Mouse (Mus musculus): ENCODE results near the gene Zfp618.

Zfp618 gene

DNA sequence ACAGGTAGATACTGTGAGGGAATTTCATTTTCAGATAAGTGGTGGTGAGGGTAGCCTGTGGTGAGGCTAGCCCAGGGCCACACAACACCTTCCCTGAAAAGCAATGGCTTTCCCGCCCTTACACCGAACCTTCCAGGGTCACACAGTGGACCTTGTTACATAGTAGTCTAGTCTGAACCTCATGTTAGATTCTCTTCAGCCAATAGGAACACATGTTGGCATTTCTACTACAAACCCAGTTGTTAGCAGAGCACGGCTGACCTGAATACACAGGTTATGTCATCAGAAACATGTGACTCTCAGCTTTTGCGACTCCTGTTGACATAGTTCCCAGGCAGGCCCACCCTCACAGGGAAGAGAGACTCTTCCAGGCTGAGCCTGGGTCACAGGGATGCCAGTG, 33.9 kb downstream of the Zfp618 start:
- no peak for DNase-seq

DNA sequence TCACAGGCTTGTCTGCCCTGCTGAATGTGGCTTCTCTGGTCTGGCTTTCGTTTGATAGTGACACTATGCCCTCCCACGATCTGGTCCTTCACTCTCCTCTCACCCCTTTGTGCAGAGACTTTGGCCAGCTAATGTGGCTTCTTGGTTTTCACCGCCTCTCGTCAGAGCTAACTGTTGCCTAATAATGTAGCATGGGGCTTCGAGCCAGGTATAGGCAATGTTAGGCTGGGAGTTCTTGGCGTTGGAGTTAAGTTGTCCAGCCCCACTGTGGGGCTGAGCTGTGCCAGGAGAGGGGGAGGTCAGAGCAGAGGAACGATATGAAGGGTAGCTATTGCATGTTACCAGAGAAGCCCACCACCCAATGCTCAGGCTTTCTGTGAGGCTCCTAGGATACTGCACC, 34.5 kb downstream of the Zfp618 start:
- no peak for DNase-seq

DNA sequence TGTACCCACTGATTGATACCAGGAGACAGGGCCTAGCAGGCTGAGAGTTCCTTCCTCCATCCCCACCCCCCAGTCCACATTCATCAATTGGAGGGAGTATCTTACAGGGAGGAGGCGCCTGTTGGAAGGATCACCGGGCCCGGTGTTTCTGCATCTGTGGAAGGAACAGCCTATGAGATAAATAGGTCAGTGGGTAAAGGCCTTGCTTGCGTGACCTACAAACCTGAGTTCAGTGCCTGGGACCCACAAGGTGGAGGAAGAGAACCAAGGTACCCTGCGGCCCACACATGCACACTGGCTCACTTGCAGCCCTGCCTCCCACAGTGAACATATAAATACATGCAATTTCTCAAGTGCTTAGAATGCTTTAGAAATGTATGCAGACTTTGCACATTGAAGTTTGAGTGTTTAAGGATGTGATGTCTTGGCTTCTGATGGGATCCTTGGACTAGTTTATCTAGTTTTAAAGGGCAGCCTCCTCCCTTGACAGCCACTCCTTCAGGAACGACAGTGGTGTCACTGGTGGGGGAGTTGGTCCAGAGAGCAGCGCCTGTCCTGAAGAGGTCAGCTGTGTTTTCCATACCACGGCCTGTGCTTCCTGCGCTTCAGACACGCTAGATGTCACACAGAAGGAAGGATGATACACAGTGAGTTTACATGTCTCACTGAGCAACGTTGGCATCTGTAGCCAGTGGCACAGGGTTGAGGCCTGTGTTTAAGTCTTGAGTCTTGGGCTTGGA, 35.1 kb downstream of the Zfp618 start:
- DNase-seq: no peak

DNA sequence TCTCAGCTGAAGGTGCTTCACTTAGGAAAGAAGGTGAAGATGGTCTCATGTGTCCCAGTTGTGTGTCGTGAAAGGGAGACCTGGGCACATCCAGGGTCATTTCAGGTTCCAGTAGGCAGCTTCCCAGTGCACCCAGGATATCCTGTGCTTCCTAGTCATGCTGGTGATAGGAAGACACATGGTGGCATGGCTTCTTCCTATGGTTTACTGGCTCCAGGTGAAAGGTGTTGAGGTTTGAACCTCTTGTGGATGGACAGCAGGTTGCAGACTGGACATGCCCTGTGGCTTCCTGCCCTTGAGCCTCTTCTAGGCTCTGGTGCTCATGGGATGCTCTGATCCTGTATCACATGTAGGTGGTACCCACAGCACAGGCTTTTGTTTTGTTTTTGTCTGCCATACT, 37.0 kb downstream of the Zfp618 start:
- DNase-seq: no peak

DNA sequence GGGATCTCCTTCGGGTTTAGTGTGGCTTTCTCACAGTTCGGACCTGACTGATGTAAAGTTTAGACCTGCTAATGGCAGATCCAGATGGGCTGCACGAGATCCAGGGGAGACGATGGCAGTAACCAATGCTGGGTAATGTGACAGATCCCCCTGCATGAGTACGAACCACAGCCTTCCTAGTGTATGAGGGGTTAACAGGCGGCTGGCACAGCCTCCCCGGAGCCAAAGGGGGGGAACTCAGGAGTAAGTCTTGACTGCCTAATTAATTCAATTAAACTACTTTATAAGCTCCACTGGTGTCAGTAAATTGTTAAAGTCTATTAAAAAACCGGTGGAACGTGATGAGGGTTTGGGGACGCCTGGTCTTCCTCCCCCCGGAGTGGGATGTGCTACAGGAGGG, 39.1 kb downstream of the Zfp618 start:
- DNase-seq: no peak

DNA sequence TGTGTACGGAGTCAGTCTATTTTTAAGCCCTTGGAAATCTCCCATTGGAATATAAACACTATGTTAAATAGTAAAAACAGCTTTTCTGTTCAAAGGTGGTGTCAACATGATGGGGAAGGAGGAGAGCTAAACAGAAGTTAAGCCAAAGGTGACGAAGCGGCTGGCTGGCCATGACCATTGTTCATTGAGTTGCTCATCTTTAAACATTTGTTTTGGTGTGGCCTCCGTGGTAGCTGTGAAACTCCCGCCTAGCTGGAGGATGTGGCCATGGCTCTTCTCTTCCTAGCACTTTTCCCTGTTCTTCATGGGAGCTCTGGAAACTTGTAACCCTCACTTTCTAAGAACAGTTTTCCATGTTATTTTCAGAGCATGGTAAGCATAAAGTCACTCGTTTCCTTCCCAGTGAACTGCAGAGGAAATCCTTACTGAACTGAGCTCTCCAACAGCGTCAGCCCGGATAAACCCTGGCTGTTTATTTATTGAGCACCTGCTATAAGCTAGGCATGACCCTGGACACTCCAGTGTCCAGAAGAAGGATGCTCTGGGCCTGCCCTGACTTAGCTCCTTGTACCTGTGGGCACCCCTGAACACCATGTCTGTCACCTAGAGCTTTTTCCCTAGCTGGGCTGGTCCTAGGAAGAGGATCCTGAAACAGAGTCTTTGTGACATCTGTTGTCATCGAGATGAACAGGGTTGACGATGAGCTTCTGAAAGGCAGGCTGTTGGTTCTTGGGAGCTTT, 40.2 kb downstream of the Zfp618 start:
- DNase-seq: no peak

DNA sequence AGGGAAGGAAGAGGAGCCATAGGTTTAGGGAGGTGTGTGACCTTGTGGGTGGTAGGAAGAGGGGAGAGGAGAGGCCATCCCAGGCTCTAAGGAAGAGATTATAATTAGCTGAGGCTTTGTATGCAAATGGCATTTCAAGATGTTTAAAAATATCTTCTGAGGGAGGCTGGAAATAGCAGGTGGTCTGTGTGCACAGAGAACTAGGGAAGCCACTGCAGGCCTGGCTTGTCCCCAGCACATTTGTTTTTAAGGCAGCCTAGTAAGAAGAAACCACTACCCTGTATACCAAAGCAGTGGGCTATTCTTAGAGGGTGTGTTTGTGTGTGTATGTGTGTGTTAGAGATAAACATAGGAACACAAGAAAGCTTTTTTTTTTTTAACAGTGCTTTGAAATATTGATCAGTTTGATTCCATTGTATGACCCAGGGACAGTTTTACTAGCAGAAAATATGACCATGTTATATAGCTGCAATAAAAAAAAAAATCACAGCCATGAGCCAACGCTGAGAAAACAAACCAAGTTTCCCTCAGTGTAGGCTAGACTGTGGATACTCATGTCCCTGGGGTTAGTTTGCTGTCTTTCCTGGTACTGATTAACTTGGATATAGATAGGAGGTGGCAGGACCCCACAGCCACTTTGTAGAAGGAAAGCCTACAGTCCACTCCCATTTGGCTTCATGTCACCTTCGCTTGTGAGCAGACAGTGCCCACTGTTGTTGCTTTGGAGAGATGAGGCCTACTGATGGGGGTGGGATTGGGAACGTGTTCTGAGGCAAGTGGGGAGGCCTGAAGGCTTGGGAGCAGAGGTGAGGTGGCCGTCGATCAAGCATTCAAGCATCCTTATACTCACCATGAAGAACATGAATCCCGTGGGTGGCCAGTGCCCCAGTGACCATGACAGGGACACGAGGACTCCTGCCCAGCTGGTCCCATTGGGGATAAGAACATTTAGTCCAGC, 41.1 kb downstream of the Zfp618 start:
- DNase-seq: no peak

DNA sequence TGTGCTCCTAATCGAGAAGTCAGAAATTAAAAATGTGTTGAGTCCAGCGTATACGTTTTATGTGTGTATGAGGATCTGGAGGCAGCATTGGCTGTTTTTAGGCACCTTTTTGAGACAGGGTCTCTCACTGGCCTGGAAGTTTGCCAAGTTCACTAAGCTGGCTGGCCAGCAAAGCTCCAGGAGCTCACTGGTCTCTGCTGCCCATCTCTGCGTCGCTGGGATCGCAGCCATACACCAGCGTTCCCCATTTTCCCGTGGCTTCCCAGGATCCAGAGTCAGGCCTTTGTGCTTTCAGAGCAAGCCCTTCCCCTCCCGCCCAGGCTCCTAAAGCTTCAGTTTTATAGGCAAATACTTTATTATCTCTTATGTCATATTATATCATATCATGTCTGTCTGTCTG, 42.8 kb downstream of the Zfp618 start:
- no peak for DNase-seq

DNA sequence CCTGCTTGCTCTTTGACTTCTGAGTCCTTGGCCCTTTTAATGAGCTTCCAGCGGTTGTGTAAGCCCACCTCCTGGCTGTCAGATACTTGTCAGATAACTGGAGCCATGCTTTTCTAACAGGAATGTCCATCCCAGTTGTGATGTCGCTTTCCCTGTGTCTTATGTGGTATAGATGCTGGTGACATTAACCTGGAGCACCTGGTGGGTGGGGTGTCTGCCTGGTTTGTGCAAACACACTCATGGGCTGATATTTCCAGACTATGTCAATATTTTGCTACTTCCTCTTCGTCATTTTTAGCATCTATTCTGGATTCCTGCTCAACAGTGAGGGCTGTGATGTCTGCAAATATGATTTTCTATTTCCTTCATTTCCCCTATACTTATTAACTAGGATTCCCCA, 43.4 kb downstream of the Zfp618 start:
- no peak for DNase-seq

DNA sequence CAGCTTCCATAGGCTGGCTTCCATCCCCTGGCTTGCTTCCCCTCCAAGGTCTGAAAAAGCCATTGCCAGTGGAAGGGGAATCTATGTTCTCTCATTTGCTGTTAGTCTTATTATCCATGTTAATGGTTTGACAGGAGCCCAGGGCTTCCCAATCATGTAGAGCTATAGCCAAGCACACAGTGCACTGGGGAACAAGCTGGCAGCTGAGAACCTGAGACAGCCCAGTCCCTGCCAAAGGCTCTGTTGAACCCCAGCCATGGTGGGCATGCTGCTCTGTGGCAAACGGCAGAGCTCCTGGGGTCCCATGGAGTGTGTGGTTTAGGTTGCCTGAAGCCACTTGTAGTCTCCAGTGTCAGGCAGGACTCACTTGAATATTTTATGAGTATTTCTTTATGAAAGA, 44.4 kb downstream of the Zfp618 start:
- DNase-seq: no peak

DNA sequence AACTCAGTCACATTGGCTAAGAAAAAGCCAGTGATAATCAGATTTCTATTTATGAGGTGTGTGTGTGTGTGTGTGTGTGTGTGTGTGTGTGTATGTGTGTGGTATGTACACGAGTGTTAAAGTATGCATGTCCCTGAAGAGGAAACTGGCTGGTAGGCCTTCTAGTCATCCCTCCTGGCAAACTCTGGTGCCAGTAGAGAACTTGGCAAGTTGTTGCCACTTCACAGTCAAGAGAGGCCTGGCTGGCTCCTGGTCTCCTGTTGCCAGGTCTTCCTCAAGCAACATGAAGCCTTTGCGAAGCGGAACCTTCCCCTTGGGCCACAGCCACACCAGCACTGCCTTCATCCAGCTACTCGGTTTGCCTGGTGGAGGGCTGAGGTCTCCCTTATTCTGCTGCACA, 44.9 kb downstream of the Zfp618 start:
- DNase-seq: peak; percentile 9

DNA sequence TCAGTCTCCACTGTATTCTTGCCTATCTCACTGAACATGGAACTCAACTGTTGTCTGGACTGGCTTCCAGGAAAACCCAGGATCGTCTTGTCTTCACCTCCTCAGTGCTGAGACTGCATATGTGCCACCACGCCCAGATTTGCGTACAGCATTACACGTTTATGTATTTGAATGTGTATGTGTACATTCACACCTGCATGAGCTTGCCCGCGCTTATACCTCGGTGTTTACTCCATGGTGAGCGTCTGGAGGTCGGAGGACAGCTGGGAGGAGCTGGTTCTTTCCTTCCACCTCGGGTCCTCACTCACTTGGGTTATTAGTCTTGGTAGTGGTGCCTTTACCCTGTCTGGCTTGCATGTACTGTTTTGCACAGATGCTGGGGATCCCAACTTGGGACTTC, 53.2 kb downstream of the Zfp618 start:
- no peak for DNase-seq

DNA sequence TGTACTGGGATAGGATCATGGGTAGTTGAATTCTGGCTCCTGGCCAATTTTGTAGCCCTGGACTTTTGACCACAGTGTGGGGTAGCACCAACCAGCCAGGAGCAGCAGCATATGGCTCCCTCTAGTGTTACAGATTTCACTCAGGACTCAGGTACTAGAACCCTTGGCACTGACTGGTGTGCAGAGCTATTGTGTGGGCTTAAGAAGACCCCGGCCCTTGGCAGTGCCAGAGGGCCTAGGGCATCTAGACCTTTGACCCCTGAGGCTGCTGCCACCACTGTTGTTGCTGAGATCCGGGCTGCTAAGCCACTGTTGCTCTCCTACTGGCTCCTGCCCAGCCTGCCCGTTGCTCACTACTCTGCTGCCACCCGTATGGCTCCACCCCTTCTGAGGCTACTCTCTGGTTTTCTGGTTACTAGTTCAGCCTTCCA, 54.1 kb downstream of the Zfp618 start:
- DNase-seq: no peak

DNA sequence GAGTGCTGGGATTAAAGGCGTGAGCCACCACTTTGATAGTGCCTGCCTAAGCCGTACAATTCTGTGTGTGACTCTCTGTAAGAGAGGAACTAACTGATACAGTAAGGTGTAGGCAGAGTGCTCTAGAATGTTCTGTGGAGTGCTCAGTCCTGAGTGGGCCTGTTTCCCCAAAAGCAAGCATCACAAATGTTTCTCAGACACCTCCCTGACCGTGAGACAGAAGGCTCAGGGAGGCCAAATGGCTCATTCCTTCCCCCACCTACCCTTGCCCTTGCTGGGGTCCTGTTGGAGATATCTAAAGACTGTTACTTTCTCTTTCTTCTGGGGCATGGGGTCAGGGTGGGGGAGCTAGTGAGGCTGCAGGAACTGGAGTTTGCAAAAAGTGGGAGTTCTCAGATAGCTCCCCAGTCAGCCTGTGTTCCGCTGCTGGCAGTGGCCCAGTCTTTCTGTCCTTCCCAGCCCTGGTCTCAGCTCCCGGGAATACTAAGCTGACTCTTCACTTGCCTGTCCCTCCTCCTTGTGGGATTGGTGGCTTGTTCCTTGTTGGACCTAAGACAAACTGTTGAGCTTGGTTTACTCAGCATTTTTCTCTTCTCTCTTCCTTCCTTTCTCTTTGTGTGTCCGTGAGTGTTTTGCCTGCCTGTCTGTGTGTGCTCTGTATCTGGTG, 55.8 kb downstream of the Zfp618 start:
- no peak for DNase-seq

DNA sequence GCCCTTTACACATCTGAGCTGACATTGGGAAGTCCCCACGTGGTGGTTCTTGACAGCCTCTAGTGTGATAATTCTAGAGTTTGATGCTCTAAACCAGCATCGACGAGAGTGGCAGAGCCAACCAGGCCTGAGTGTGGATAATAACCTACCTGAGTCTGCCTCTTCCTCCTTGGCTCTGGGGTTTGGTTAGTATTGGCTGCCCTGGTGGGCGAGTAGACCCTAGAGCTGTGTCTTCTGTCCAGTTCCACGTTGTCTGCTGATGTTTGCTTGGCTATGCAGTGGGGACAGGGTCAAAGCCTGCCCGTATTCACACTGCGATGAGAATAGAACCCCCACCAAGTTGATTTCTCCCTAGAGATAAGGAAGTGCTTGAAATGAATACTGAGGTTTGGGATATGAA, 58.1 kb downstream of the Zfp618 start:
- no peak for DNase-seq

DNA sequence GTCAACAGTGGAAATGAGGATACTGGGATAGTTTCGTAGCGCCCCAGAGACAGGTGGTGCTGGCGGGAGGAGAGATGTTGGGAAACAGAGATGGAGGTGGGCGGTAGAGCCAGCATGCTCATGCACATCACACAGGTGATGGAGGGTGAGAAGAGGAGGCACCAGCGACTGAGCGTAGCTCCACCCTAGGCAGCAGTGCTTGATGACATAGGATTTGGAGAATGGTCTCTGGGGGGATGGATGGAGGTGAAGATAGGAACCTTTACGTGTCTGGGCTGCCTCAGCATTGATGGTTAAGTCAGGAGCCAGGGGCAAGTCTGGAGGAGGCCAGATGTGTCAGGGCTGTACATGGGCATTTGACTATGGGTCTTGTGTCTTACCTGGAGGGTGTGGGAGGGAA, 58.7 kb downstream of the Zfp618 start:
- no peak for DNase-seq

DNA sequence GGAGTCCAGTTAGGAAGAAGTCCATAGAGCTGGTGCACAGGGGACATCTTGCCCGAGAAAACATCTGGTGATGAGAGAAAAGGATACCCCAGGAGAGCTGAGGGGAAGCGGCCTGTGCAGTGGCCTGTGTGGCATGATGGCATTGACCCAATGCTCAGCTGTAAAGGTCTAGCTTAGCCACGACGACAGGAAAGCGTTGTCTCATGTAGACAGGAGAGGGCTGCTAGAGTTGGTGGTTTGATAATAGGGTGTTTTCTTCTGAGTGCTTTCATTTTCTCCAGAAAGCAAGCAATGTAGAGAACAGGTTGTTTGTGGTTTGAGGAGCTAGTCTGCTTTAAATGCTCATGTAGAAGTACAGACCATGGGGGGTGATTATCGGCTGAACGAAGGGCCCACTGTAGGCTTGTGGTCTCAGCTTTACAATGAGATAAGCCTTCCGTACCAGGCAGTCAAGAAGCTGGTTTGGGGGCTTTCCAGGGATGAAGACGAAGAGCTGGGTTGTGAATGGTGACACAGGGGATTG, 59.4 kb downstream of the Zfp618 start:
- no peak for DNase-seq

DNA sequence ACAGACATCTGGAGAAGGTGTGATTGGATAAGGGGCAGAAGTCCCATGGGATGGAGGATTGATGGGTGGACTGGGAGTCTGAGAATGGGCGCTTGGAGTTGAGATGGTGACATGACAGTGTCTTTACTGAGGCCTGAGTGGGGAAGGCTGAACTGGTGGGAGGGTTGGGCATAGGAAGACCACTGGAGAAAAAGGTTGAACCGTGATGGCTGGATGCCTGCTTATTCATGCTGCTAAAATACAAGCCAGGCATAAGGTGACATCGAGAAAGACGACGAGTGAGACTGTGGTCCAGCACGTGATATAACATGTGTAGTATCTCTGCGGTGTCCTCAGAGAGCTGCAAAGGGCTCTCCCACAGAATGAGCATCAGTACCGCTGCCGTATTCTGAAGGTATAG, 59.9 kb downstream of the Zfp618 start:
- no peak for DNase-seq

DNA sequence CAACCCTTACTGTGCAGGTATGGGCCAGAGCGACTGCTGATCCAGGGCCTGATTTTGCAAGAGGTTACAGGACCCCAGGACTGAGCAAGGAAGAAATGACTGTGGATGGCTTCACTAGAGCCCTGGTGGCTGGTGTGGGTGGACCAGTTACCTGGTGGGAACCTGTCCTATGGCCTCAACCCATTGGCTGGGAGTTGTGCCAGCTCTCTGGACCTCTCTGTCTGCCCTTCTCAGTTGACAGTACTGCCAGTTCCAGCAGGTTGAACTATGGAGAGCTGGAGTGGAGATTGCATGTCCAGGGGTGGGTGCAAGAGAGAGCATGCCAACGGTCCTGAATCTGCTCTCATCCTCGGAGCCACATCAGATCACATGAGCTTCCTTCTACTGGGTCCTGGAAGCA, 60.9 kb downstream of the Zfp618 start:
- DNase-seq: no peak

DNA sequence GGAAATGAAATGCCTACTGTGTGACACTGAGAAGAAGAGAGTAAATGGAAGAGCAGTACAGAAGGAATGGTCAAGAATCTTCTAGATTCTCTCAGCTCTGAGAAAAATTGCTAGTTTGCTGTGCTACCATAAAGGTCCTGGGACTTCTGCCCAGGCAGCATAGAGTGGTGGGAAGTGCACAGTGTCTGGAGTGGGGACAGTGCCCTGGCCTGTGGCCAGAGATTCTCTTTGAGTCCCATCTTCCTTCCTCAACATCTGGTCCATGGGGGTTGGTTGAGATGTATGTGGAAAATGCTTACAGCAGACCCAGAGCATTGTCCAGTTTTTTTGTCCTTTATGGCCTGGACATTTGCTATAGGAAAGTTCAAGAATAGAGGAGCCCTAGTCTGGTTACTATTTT, 62.1 kb downstream of the Zfp618 start:
- no peak for DNase-seq

DNA sequence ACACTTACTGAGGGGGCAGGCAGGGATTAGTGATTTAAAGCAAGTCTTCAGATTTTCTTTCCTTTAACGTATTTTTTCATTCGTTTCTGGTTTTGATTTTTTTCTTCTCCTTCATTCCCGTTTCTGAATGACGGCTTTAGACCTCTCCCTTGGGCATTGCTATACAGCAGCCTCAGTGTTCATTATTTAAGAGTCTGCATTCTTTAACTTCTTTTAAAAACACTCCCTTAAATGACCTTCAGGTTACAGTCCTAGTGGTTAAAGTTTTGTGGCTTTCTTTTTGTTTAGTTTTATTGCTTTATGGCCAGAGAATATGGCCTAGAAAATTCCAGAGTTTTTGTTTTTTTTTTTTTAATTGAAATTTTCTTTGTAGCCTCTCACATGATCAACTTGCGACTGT, 64.8 kb downstream of the Zfp618 start:
- DNase-seq: no peak

DNA sequence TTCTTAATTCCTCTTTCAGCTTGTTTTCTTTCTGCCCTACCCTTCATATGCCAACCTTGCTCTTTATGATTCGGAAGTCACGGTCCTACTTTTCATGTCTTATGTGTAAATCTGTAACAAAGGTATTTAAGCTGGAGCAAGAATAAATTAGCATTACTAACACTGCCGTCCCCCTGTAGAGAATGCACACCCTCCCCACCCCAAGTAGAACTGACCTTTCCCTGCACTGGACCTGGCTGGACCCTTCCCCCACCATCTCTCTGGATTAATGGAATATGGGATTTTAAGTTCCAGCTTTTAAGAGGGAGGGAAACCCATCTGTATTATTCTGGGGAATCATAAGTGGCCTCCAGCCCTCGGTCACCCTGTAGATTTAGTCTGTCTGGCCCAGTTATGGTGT, 65.9 kb downstream of the Zfp618 start:
- no peak for DNase-seq

DNA sequence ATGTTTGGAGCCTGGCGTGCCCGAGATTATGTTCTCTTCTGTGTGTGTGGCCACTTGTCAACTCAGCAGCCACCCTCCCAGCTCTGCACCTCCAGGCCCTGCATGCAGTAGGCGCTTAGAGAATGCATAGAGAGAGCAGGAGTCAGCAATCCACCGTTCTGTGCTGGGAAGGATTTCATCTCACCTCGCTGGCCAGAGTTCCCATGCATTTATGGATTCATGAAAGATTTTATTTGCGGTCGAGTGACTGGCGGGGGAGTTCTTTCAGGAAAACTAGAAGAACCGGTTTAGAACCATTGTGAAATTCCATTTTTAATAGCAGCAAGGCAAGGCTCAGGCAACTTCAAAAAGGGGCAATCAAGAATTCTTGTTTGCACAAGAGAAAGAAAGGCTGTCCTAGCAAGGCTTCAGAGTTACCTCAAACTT, 67.2 kb downstream of the Zfp618 start:
- no peak for DNase-seq
